Mouse (Mus musculus): Measurements from ENCODE around the gene Sorbs2.

DNA sequence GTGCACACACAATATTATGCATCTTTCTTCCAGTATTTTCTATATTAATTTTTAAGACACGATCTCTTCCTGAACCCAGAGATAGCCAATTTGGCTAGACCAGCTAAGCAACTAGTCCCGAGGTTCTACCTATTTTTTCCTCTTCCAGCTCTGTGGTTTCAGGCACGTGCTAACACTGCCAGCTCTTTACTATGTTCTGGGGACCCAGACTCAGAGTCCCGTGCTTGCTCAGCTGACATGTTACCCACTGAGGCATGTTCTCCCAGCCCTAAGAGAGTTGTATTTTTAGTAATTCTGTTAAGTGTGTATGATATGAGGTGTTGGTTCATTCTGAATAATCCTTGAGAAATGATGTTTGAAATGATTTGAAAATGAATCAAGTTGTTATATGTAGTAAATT lies 62.5 kb downstream of the Sorbs2 start:
- TF ChIP-seq EP300 (IDR thresholded peaks at IDR 0.05; ENCODE audit: low read depth) (no peak), CTCF (IDR thresholded peaks at IDR 0.05; ENCODE audit: low read depth) (no peak)

Measured in liver, postnatal 0 days (tissue).